Mouse (Mus musculus) retina, postnatal 1 day (tissue): ENCODE data around the gene Ttc9.

Experiments
- DNase-seq: peaks from one replicate; pipeline ENCODE4 v3.0.0-alpha.2; 2012

Gene Ttc9

DNA sequence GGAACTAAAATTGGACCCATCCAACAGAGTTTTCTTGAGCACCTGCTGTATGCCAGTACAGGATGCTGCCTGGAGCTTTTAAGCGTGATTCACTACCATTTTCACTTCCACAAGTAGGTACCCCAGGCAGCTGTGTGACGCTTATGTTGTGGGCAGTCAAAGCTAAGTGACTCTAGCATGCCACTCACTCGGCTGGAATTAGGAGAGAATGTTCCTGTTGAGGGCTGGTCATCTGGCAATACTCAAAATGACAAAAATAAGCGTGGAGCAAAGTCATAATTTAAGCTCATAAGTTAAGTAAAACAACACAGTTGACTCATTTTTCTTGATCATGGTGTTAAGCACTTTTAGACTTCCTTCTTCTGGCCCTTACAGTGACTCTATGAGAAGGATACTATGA is 31.0 kb downstream of the Ttc9 start:
- no peak for DNase-seq

DNA sequence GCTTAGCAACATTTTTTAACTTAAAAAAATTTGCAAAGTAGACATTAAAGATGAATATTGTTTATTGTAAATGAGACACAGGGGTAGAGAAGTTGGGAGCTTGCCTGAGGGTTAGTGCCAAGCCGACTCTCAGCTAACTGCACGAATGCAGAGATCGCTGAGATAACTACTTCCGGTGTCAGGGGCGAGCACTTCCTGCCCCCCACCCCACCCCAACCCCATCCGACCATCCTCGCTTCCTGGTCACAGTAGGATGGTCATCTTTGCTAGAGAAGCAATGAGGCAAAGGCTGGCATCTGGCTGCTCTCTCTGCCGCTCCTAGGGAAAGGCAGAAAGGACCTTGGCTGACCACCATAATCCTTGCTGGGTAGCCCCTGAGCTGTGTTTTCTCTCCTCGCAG is 32.1 kb downstream of the Ttc9 start:
- DNase-seq, result no peak

- no peak for DNase-seq
These were observed 32.9 kb downstream of the Ttc9 start for GRCm38 (mm10) chr12:81663906-81664305.

DNA sequence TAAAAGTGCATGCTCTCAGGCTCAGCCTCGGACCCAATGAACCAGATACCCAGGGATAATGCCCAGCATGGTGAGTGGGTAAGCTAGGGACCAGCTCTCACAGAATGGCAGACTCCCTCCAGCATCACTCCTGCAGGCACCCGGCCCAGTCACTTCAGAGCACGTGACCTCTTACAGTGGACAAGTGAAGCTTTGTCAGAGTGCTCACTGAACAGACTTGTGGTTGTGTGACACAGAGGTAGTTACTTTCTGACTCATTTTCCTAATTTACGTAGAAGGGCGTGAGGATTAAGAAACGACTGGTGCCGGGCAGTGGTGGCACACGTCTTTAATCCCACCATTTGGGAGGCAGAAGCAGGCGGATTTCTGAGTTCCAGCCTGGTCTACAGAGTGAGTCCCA is 37.4 kb downstream of the Ttc9 start:
- no peak for DNase-seq

GRCm38 (mm10) chr12:81675557-81675956 is 44.5 kb downstream of the Ttc9 start:
- DNase-seq, result peak; percentile 32

- DNase-seq, result no peak
These were observed 48.9 kb downstream of the Ttc9 start for GRCm38 (mm10) chr12:81679807-81680529.

- no peak for DNase-seq
These were observed 52.3 kb downstream of the Ttc9 start for GRCm38 (mm10) chr12:81683395-81683794.

GRCm38 (mm10) chr12:81684096-81684495 is 53.0 kb downstream of the Ttc9 start:
- DNase-seq, result no peak

DNA sequence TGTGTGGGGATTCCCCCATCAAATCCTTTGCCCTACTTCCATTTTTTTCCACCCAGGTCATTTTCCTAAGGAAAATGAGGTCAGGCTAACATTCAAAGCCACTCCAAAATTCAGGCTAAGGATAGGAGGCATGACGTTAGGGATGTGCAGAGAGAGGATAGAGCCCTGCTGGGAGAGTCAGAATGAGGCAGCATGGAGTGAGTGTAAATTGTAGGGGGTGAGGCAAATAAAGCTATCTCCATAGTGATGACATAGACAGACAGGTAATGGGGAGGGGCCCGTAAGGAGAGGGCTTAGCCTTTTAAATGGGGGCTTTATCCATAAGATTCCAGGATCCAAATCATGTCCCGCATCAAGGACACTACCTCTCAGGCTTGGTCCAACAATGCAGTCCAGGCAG is 54.9 kb downstream of the Ttc9 start:
- peak; percentile 39 for DNase-seq

DNA sequence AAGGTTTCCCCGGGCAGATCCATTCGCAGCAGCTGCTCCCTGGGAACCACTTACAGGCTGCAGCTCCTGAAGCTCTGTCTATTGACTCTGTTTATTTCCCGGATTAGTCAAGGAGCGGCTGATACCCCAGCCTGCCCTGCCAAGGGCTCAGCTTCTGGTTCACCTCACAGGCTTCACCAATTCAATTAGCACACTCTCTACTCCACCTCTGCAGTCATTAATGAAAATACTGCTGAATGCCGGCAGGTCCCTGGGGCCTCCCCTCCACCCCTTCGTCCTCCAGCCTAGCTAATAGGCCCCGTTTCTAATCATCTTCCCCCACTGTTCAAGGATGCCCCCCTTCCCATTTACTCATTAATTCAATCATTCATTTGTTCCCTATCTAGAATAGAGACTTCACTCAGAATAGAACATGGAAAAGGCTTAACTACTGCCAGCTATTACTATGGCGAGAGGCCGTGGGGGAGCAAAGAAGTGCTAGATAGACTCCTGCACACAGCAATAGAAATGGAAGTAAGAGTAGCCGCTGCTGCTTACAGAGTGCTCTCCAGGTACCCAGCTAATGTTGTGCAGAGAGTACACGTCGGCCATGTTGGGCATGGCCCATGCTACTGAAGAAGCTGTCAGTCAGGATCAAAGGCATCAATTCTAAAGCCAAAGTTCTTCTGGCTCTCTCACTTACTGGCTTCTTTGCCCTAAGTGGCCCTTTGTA is 55.5 kb downstream of the Ttc9 start:
- DNase-seq, result peak; percentile 75

DNA sequence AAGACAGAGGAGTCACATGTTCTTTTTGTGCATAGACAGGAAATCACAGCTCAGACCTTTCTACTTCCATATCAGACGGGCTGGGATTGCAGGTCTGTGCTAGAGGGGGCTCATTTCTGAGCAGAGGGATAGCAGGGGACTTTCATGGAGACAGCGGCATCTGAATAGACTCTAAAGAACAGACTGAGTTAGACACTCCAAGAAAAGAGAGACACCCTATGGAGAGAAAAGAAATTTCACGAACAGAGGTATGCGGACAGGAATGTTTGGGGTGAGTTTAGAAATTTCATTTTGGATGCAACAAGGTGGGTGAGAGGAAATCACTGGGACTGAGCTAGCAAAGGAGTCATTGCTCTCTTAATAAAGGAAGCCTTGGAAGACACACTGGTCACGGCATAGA is 56.8 kb downstream of the Ttc9 start:
- DNase-seq, result no peak

DNA sequence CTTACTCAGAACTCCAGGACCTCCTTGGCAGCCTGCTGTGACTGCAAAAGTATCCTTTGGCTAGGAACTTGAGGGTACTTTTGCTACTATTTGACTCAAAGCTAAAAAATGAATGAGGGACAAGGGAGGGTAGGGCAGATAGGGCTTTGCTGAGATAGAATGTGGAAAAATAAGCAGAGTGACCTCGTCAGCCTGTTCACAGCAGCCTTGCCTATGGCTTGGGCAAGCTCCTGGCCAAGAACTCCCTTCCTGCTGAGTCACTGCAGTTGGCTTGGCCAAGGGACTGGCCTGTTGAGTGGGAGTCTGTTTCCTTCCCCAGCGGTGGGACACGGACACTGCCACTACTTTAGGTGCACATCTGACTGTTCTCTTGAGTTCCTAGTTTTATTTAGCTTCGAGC is 57.5 kb downstream of the Ttc9 start:
- no peak for DNase-seq

DNA sequence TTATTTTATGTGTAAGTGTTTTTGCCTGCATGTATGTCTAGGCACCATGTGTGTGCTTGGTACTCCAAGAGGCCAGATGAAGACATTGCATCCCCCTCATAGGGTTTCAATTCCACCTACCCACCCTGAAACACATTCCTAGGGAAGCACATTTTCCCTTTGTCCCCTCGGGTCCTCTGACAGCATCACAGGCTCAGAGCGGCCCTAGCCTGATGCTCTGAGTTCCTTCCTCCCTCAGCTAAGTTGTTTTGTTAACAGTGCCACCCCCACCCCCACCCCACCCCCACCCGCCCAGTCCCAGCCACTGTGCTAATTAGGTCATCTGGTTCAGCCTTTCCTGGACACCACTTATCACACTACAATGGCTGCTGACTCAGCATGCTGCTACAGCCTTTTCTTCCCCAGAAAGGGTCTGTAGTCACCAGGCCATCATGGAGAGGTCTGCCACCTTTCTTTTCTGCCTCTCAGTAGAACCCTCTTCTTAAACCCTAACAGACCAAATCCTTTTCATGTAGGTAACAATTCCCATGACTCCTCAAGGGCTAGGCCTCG is 58.5 kb downstream of the Ttc9 start:
- peak; percentile 67 for DNase-seq

DNA sequence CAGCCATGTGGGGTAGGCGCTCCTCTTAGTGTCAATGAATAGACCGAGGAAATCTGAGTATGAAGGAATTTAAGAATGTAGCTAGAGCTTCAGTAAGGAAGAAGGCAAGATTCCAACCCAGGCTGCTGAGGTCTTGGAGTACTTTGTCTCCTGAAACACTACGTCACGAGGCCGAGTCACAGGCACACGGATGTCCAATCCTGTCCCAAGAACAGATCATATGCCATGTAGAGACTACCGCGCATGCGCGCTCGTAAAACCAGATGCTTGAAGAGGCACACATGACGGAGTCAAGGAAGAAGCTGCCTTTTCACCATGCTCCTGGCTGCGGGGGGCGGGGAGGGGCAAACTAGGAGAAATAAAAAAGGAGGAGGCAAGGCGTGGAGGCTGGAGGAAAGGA is 59.1 kb downstream of the Ttc9 start:
- DNase-seq, result no peak

DNA sequence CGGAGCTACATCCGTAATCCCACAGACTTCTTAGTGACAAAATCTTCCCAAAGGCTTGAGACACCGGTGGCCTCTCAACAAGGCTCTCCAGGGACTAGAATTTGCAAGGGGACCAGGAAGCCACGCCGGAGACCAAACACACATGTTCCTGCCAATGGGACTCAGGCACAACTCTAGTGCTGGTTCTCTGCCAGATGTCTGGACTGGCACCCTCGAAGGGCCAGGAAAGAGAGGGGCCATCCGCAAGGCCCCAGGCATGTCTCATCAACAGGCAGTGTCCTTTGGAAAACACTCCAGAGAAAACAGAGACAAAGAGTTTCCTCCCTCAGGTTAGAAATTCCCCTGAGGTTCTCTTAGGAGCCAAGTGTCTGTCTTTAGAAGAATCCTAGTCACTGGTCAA is 59.7 kb downstream of the Ttc9 start:
- no peak for DNase-seq

DNA sequence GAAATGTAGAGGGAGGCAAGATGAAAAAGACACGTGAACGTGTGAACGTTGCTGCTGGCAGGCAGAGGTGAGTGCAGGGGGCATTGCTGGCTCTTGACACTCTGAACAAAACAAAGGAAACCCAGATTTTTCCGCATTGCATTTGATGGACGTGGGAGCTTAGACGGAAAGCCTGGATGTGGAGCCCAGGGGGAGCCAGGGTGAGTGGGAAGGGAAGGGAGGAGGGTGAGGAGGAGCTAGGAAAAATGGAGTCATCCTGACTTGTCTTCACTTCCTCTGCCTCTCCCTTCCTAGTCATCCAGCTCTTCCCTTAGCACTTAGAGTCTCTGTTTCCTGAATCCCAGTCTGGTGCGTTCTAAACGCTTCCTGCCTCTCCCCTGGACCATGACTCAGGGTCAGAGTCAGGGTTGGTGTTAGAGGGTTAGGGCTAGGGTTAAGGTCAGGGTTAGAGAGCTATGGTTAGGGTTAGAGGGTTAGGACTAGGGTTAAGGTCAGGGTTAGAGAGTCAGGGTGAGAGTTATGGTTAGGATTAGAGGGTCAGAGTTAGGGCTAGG is 60.2 kb downstream of the Ttc9 start:
- peak; percentile 7 for DNase-seq

- DNase-seq, result peak; percentile 34
These were observed 67.0 kb downstream of the Ttc9 start for GRCm38 (mm10) chr12:81698011-81698410.

DNA sequence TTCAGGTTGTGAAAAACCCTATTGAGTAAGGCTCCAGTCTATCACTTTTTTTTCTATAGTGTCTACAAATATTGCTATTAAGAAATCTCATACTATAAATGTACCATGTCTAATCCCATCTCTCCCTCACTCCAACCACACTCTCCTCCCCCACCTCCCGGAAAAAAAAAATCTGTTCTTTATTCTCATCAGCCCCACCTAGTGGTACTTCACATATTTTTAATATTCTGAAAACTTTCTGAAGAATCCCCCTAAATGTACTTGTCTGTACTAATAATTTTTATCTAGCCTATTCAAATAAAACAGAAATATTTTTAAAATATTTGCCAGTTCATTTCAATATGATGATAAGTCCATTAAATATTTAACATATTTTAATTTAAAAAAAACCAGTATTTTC is 71.9 kb downstream of the Ttc9 start:
- peak; percentile 75 for DNase-seq

- no peak for DNase-seq
These were observed 81.6 kb downstream of the Ttc9 start for GRCm38 (mm10) chr12:81712618-81713017.
